Mouse (Mus musculus): ENCODE measurements around the gene Xrcc5. TPM values are rescaled to one million over a fixed set of nuclear protein-coding genes. Genes with fewer than 3 reads are reported as not detected.

The Xrcc5 gene
- polyA plus RNA-seq, 1 experiment from 2014 or later = 16.7 TPM

DNA sequence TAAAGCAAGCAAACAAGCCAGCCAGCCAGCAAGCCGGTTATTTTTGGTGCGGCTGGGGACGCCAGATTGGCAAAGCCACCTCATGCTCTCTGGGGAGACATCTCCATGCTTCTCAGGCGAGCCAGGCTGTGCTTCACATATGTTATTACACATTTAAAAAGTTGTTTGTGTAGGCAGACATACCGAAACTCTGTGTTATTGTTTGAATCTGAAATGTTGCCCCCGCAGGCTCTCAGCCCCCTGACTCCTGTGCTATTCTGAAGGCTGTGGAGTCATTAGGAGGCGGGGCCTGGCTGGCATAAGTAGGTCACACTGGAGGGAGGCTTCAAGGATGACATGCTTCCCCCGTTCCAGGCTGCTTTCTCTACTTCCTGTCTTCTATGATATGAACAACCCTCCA lies 131.9 kb downstream of the Xrcc5 start:
- Histone ChIP-seq H3K27ac (0 out of 2 replicates have a peak overlapping the region, but pooled peaks have one; percentile 16), H3K9me3 (ENCODE audit: control insufficient read depth, low read length) (no peaks in the 10 kb centered on the region), H3K4me2 (replicated peaks) (no peak overlapping the region), H3K9ac (no peak overlapping the region), H3K36me3 (replicated peaks; ENCODE audit: control insufficient read depth, insufficient read depth) (no peaks in the 10 kb centered on the region; the same call in 1 of the 2 replicates), H3K4me3 (replicated peaks; ENCODE audit: low read length) (no peak overlapping the region), H3K27me3 (ENCODE audit: control insufficient read depth, insufficient read depth, low read length) (no peaks in the 10 kb centered on the region), H3K4me1 (replicated peaks; ENCODE audit: control insufficient read depth, insufficient read depth, low read length) (no peaks in the 10 kb centered on the region)
- ATAC-seq (ENCODE audit: low FRiP score) (no peak), DNase-seq (ENCODE audit: low spot score) (no peak)
- WGBS = 59% methylated on average over 8 of the region's 8 CpGs

DNA sequence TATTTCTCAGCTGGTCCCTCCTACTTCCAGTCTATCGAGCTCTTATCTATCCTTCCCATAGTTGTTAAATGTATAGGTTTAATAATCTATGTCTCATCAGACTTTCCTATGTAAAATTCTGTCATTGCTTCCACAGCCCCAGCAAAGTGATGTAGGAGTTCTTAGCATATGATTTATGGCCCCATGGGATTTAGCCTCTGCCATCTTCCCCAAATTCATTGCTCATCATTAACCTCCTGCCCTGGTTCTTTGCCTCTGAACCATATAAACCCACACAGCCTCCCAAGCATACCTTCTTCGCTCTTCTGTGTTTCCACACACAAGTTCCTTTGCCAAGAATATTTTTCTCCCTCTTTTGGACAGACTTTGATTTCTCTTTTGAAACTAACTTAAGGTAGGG lies 135.5 kb downstream of the Xrcc5 start:
- WGBS = 90% methylated on average over 2 of the region's 2 CpGs
- Histone ChIP-seq H3K36me3 (replicated peaks; ENCODE audit: control insufficient read depth, insufficient read depth) (peaks cover 6% of the 10 kb centered on the region; the same call in 1 of the 2 replicates), H3K27me3 (ENCODE audit: control insufficient read depth, insufficient read depth, low read length) (no peaks in the 10 kb centered on the region), H3K4me2 (replicated peaks) (no peak overlapping the region), H3K9me3 (ENCODE audit: control insufficient read depth, low read length) (no peaks in the 10 kb centered on the region), H3K9ac (no peak overlapping the region), H3K27ac (no peak overlapping the region), H3K4me3 (replicated peaks; ENCODE audit: low read length) (no peak overlapping the region), H3K4me1 (replicated peaks; ENCODE audit: control insufficient read depth, insufficient read depth, low read length) (no peaks in the 10 kb centered on the region)
- ATAC-seq (ENCODE audit: low FRiP score) (no peak), DNase-seq (ENCODE audit: low spot score) (no peak)

Other genes with a start within 250 kb of the Xrcc5 start
- 2.7 and 3.9 TPM in 2 replicates for gene Mreg, start 95.1 kb upstream of the Xrcc5 start, polyA plus RNA-seq (2014; fragmentation: Nextera tagmentation; extraction: Ambion mirVana)
- gene Pecr, start 23.1 kb upstream of the Xrcc5 start, polyA plus RNA-seq (2014; fragmentation: Nextera tagmentation; extraction: Ambion mirVana) = 6.3 and 7.8 TPM in 2 replicates
- 36.8 and 39.8 TPM in 2 replicates for gene Tmem169, start 23.1 kb upstream of the Xrcc5 start, polyA plus RNA-seq (2014; fragmentation: Nextera tagmentation; extraction: Ambion mirVana)
- 10.2 and 11.1 TPM in 2 replicates for gene March4, start 229.5 kb downstream of the Xrcc5 start, polyA plus RNA-seq (2014; fragmentation: Nextera tagmentation; extraction: Ambion mirVana)